Mouse (Mus musculus): Measurements from ENCODE around the gene BC004004.
A peak's percentile ranks its signal among the peaks of the same experiment; 100 is the strongest.

The BC004004 gene

DNA sequence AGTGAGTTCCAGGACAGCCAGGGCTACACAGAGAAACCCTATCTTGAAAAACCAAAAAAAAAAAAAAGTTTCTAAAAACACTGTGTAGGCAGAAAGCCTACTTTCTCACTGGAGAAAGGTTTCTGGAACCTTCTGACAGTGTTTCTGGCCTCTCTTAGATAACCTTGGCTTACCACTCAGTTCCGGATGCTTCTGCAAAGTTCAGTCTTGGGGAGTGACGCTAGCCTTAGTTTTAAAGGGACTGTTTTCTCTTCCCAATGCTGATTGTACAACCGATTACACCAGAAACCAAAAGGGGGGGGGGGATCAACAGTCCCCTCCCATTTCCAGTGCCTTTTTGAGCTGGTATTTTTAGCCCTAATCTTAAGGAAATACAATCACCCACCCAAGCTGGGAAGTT is 55.0 kb downstream of the BC004004 start:
- DNase-seq (ENCODE audit: low spot score in 2 of 2), result no peak

DNA sequence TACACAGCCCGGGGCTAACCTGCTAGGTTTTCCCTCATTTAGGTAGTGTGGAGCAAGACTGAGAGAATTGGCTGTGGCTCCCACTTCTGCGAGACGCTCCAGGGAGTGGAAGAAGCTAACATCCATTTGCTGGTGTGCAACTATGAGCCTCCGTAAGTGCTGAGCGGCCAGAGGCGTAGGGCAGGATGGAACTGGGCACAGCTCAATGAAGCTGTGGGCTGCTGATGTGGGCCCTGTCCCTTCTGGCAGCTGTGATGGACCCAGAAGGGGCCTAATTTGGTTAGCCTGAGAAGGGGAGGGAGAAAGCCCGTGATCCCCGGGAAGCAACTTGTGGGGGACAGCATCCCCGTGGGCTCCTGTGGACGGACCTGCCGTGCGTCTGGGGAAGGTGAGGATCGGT is 57.2 kb downstream of the BC004004 start:
- DNase-seq (ENCODE audit: low spot score in 2 of 2), result peak in 1 of 2 experiments; percentile 18

DNA sequence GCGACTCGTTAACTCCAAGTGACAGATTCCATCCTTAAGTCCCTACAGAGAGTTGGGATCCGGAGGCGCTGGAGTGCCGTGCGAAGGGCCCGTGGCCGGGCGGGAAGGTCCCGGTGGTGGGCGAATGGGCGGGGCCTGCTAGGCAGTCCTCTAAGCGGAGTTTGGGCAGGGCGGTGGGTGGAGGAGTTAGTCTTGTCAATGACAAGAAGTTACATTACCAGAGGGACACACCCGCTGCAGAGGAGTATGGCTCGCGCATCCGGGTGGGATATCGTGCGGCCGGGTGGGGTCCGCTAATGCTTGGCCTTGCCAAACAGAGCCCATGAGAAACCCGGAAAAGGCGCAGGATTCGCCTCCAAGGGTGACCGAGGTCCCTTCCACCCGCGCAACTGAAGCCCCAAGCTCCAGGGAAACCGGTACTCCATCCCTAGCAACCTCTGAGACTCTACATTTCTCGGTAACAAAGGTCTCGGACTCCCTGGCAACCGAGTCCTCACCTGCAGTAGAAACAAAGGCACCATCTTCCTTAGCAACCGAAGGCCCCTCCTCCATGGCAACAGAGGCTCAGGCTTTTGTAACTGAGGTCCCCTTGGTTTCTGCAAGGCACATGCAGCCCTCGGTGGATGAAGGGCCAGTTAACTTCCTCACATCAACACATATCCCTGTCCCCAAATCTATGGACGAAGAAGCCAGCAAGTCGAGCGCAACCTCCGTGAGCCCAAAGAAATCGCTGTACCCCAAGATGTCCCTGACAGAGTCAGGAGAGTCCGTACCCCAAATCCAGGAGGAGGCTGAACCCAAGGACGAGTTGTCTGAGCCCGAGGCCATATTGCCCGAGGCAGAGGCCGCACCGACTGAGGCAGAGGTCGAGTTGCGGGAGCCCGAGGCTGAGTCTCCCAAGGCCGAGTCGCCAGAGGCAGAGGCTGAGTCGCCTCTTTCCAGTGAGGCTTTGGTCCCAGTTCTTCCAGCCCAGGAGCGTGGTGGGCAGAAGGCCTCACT is 58.2 kb downstream of the BC004004 start:
- peak in 1 of 2 experiments; percentile 19 for DNase-seq (ENCODE audit: low spot score in 2 of 2)

DNA sequence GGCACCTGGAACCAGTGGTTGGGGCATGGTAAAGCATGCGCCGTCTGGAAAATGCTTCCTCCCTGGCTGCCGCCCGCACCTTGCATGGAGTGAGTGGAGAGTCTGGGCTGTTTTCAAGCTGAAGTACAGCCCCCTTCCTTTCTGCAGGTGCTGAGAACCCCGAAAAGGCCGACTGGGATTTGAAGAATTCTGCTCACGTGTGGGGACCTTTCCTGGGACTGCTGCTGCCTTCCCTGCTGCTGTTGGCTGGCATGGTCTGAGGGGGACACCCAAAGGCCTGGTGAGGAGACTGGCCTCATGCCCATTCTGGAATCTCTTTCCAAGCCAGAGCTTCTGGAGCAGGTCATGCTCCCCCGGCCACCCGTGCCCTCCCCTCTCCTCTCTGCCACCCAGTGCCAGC is 59.1 kb downstream of the BC004004 start:
- no peak for DNase-seq (ENCODE audit: low spot score in 2 of 2)

DNA sequence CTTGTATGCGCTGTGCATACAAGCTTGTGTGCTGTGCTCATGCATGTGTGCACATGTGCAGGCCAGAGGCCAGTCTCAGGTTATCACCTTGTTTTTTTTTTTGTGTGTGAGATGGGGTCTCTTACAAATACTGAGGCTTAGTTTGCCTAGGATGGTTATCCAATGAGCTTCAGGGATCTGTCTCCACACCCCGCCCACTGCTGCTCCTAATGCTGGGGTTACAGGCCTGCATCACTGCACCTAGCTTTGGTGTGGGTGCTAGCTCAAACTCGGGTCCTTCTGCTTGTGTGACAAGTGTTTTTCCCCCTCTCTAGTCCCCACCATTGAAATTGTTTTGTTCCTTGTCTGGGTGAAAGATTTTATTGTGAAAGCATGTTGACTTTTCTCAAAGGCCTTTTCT is 61.6 kb downstream of the BC004004 start:
- no peak for DNase-seq (ENCODE audit: low spot score in 2 of 2)

DNA sequence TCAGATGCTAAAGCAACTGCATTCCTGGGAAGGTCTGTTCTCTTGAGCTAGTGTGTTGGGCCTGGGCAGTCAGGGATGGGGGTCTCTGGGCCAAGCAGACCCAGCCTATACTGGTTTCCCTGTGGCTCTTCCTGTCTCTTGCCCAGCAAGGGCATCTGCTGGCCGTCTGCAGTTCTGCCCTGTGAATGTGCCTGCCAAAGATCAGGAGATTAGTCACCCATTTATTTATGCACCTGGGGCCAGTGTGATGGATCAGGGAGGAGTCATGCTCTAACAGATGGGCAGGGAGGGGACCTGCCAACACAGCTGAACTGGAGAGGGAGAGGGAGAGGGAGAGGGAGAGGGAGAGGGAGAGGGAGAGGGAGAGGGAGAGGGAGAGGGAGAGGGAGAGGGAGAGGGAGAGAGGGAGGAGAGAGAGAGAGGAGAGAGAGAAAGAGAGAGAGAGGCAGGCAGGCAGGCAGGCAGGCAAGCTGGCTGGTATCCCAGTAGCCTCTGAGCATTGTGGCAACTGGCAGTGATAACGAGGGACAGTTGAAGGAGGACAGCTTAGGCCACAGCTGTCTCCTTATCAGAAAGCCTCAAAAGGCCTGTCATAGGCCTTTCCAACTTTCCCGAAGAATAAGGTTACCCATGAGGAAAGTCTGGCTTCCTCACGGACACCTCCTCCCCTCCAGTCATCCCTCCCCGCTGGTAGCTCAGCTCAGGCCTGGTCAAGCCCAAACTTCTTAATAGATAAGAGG is 62.3 kb downstream of the BC004004 start:
- DNase-seq (ENCODE audit: low spot score in 2 of 2), result peak in 1 of 2 experiments; percentile 52

DNA sequence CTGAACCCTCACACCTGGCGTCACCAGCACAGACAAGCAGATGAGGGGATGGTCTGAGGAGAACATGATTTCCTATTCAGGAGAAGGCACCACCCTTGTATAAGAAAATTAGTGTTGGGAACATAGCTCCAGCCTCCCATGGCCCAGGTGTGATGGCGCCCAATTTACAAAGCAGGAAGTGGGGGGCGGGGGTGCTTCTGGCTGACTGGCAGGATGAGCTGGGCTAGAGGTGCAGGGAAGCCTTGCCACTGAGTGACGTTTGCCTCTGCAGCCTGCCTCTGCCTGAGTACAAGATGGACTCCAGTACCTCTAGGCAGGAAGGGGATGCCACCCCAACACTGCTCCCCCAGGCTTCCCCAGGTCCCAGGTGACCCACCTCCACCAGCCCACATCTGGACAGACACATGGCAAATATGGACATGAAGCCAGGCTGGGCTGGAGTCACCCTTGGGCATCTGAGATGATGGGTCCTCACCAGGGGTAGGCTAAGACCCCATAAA is 63.6 kb downstream of the BC004004 start:
- DNase-seq (ENCODE audit: low spot score in 2 of 2), result no peak

DNA sequence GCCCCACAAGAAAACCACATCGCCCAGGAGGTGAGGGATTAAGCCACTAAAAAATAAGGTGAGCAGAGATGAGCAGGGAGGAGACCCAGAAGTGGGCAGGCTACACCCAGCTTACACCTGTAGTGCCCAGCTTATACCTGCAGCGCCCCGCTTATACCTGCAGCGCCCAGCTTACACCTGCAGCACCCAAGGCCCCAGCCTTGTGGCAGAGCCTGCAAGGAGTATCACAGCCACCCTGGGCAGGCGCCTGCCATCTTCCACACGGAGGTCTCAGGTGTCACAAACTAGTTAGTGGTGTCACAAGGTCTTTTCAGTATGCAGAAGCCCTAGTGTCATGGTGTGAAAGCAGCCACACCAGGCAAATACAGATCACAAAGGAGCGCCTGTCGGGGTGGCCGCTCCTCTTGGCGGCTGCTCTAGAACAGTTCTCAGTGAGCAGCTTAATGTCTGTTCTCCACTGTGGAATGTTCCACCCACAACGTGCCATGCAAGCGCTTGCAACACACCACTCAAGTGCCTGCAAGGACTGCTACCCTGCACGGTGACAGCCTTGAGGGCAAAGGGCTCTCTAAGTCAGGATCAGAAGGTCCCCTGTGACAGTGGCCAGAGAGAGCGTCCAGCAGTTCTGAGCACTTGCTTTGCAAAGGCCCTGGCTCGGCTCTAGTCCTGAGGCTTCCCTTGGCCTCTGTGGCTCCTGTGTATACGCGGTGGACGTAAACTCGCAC is 67.8 kb downstream of the BC004004 start:
- DNase-seq (ENCODE audit: low spot score in 2 of 2), result no peak

DNA sequence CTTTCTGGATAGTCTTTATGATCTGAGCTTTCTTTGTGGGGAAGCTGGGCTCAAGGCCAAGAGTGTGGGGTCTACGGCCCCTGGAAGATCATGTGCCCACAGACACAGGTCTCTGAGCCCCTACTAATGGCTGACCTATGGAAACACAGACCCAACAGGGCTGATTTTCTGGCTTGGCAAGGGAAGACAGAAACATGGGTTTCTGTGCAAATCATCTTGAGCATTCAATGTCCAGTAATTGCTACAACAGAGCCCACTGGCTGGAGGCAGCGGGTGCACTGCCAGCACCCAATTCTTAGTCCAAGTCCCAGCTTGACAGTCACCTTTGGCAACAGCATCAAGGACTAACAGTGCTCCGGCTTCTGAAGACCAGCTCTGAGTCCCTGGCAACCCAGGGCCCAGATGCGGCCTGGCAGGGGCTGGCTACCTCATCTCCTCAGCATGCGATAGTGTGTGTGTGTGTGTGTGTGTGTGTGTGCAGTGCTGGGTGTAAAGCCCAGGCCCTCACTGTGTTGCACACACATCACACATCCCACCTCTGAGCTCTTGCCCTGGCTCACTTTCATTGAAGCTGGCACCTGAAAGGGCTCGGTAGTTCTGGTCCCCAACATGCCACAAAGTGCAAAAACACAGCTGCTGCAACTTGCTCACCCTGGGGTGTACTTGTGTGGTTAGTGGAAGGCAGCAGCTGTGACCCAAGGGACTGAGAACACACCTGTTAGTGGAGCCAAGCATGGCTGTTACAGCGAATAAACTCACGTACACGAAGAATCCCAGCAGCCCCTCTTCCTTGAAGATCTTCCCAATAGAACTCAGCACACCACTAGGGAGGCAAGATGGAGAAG is 69.6 kb downstream of the BC004004 start:
- peak in 1 of 2 experiments; percentile 51 for DNase-seq (ENCODE audit: low spot score in 2 of 2)

DNA sequence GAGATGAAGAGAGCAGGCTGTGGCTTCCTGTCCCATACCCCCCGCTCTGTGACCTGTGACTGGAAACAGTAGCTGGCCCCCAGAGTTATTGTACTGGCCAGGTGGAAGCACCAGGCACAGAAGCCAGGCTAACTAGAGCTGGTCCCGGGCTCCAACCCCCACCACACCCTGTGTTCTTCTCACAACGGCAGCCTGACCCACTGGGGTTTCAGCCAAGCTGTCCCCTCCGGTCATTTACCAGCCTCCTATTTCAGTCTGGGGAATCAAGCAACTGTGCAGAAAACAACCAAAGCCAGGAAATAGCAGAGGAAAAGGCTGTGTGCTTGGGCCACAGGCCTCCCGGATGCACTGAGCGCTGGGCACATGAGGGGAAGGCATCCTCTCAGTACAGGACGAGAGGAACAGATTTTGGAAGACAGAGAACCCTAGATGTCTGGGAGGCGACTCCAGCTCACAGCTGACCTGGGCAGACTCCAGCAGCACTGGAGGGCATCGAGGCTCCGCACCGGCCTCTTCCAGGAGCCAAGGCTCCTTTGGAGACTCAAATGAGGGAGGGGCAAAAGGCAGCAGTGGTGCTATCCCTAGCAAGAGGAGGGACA is 70.7 kb downstream of the BC004004 start:
- no peak for DNase-seq (ENCODE audit: low spot score in 2 of 2)

DNA sequence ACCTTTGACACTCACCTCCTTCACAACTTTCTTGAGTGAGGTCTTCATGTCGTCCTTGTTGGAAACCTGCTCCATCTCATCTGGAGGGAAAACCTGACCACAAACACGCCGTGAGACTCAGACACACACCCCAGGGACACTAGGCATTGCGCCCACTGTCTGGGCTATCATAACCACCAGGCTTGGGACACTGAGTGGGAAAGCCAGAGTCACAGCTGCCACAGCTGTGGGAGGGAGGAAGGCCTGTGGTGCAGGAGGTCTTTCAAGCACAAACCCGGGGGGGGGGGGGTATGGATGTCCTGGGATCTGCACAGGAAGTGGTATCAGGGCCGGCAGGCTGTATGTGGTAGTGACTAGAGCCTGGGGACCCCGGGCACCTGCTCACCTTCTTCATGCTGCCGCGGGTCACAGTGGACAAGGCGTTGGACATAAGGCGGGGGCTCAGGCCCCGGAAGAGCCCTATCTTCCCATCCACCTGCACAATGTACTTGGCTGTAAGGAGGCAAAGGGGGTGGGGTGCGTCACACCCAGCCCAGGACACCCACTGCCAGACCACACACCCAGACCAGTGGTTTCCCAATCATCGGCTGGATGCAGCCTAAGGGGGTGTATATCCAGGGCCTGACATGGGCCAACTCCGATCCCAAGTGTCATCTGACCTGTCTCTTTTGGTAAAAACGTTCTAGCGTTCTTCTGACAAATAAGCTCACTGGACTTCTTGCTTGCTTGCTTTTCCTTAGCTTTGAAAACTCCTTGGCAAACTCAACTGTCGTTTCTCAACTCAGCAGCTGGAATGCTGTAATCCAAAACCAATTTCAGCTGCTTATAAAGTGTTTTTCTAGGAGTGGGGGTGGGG is 72.0 kb downstream of the BC004004 start:
- no peak for DNase-seq (ENCODE audit: low spot score in 2 of 2)

DNA sequence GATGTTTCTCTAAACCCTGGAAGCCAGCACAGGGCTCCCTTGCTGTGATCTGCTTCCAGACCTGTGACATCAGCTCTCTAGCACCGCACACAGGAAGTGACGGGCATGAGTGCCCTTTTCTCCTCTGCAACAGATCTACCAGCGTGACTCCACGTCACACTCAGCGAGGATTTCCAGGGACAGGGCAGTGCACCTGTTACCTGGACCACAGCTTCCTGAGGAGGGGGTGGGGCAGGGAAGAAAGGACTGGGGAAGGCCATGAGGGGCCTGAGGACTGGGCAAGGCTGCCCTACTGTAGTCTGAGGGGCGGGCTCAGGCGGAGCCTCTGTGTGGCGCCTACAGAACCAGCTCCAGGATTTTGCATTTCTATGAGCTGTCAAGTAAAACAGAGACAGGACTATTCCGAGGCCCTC is 73.0 kb downstream of the BC004004 start:
- DNase-seq (ENCODE audit: low spot score in 2 of 2), result no peak

DNA sequence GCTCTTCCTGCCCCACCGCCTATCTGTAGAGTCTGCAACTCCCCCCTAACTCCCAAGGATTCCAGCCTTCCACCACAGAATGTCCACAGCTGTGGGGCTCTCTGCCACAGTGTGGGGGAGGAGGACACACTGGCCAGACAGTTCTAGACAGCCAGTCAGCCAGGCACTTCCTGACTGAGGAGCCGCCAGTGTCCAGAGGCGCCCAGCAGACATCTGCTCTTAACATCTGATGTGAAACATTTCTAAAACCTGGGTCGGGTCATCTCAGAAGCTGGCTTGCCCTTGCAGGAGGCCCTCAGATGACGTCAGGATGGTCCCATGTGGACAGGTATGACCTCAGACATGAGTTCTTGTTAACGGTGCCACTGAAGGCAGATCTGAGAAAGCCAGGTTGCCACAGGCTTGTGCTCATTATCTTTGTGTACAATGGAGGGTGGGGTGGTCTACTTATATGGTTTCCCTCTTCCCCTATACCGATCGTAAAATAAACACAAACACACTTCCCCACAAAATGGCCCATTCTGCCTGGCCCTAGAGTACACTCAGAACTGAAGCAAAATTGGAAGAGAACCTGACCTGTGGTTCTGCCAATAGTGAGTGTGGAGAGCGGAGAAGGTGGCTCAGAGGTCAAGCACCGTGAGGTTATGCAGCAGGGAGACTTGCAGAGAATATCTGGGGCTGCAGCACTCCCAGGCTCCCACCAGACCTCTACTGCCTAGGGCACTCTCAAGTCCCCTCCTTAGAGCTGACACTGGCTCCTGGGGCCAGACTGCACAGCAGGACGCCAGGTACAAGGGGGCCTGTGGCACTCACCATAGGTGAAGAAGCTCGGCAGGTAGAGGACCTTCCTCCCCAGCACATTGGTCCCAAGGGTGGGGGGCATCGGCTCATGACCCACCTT is 73.7 kb downstream of the BC004004 start:
- DNase-seq (ENCODE audit: low spot score in 2 of 2), result no peak

DNA sequence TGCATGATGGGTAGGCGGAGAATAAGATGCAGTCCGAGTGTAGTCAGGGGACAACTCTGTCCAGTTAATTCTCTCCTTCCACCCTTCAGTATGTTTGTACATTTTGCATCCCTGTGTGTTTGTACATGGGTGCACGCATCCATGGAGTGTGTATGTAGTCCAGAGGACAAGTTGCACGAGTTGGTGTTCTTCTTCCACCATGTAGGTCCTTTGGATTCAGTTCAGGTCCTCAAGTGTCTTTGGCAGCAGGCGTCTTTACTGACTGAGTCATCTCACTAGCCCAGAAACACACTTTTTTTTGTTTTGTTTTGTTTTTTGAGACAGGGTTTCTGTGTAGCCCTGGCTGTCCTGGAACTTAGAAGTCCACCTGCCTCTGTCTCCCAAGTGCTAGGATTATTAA is 74.7 kb downstream of the BC004004 start:
- no peak for DNase-seq (ENCODE audit: low spot score in 2 of 2)

DNA sequence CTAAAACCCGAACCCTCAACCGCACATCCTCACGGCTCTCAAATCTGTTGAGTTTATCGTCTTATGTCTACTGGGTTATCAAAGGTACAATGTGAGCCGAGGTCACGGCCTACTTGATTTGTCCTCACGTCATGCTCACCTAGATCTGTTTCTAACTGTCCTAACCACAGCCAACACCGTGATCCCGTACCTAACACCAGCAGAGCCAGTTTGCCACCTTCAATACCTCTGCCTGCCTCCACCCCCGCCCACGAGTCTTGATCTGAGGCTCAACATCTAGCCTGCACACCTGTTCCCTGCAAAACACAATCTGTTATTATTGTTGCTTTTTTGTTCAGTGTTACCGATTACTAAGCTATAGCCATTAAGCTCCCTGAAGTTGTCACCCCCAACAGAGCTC is 76.7 kb downstream of the BC004004 start:
- DNase-seq (ENCODE audit: low spot score in 2 of 2), result no peak

DNA sequence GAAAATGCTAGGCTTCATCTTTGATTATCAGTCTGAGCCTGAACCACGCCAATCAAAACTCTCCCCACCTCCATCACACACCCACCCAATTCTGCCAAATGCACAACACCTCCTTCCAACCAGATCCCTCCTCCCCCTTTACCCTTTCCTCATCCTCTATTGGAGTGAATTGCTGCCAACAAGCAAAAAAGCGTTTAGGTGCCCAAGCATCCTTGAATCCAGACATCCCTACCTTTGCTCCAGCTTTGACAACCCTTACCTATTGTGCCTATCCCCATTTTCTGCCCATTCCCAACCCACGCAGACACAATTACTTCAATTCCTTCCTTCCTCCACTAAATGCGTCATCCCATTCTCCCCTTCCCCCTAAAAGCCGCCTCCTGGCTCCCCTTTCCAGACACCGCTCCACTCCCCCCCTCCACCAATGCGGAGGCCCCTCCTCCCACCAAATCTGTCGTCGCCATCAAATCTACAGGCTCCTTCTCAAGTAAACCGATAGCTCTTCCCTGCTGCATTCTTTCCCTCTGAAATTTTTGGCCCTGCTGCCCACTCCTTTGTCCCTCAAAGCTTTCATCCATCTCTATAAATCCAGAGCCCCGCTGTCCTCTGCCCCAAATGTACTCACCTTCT is 78.0 kb downstream of the BC004004 start:
- DNase-seq (ENCODE audit: low spot score in 2 of 2), result peak; percentile 19 to 39

DNA sequence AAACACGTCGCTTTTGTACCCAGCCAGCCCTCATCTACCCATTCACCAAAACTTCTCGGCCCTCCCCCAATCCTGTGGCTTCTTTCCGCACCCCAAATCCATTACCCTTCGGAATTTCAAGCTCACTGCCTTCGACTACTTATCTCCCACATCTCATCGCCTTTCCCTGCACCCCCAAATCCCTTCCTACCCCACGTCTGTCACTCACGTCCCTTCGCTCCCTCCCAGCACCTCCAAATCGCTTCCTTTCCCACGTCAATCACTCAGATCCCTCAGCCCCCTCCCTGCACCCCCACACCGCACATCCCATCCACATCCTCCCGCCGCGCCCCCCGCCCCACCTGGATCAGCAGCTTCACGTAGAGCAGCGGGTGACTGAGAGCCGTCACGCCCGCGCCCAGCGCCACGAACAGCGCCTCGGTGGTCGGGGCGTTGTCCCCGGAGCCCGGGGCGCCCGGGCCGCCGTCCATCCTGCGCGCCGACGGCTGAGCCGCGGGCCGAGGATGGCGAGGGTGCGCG is 78.6 kb downstream of the BC004004 start:
- DNase-seq (ENCODE audit: low spot score in 2 of 2), result peak; percentile 36 to 54

All from cerebellum, postnatal 4 days (tissue).